Mouse (Mus musculus): Measurements from ENCODE around the gene Drap1.

DNA sequence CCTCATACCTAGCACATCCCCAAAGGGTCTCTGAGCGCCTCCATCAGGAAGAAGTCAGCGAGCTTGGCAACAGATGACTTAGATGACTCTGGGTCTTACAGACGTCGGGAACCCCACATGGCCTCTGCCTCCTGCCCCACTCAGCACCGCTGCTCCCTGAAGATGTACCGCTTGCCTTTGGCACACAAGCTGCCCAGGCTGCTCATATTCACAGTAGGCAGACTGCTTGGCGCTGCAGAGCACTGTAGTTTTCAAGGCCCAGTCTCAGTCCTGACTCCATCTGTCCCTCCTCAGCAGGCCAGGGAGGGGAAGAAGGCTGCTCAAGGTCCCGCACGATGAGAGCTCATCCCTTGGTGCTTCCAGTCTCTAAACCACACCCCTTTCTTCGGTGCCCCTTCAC, 2.5 kb downstream of the Drap1 start:
- TF ChIP-seq HCFC1 (IDR thresholded peaks at IDR 0.05; ENCODE audit: borderline replicate concordance, insufficient read depth, low read length): no peak
- TF ChIP-seq MAFK (IDR thresholded peaks at IDR 0.05; ENCODE audit: insufficient read depth, low read depth, low read length): no peak

All from ES-E14 (cell line).